Mouse (Mus musculus) C2C12 (cell line): ENCODE measurements around the gene Ksr2. TPM values are rescaled to one million over a fixed set of nuclear protein-coding genes. Genes with fewer than 3 reads are reported as not detected.

ENCODE experiments used
- H3K27me3 ChIP-seq: one replicate; pipeline ENCODE4 v1.6.1; 2011; ENCODE audit not compliant: control insufficient read depth, insufficient read depth, insufficient read length
- H3K36me3 ChIP-seq: one replicate; pipeline ENCODE4 v1.6.1; 2011; ENCODE audit not compliant: control insufficient read depth, insufficient read depth
- H3K4me3 ChIP-seq: one replicate; pipeline ENCODE4 v1.5.1; 2011; ENCODE audit warnings: mild to moderate bottlenecking, control low read depth; ENCODE audit not compliant: poor library complexity, insufficient read depth, severe bottlenecking
- H3K79me2 ChIP-seq: one replicate; pipeline ENCODE4 v1.6.1; 2011; ENCODE audit not compliant: control insufficient read depth, insufficient read depth
- H3K79me3 ChIP-seq: one replicate; pipeline ENCODE4 v1.6.1; 2011; ENCODE audit warnings: low read depth, control low read depth
- H3ac ChIP-seq: one replicate; pipeline ENCODE3; 2011; ENCODE audit warnings: low read depth; ENCODE audit not compliant: control insufficient read depth, insufficient read length
- CEBPB ChIP-seq: IDR thresholded peaks from one replicate; pipeline ENCODE4 v1.6.1; 2011; ENCODE audit warnings: low read depth, mild to moderate bottlenecking, control low read depth, moderate library complexity
- CTCF ChIP-seq: IDR thresholded peaks from one replicate; pipeline ENCODE4 v1.5.1; 2011; ENCODE audit not compliant: control insufficient read depth, insufficient read depth, insufficient read length
- FOSL1 ChIP-seq: IDR thresholded peaks from one replicate; pipeline ENCODE4 v1.8.0; 2011; ENCODE audit warnings: mild to moderate bottlenecking, low read length; ENCODE audit not compliant: poor library complexity, insufficient read depth, severe bottlenecking
- MAX ChIP-seq: IDR thresholded peaks from one replicate; pipeline ENCODE4 v1.6.1; 2011; ENCODE audit warnings: mild to moderate bottlenecking, control low read depth
- MYOD1 ChIP-seq: IDR thresholded peaks from one replicate; pipeline ENCODE4 v1.6.1; 2011; ENCODE audit warnings: low read depth; ENCODE audit not compliant: control insufficient read depth, insufficient read length
- MYOG ChIP-seq: IDR thresholded peaks from one replicate; pipeline ENCODE4 v1.6.1; 2011; ENCODE audit not compliant: control insufficient read depth, insufficient read length; ENCODE audit errors: extremely low read depth
- USF1 ChIP-seq: IDR thresholded peaks from one replicate; pipeline ENCODE4 v1.6.1; 2011; ENCODE audit warnings: low read depth, mild to moderate bottlenecking, control low read depth, moderate library complexity
- polyA plus RNA-seq: library from polyadenylated mRNA; unstranded; fragments of >200 nt; fragmentation: generic; extraction: Trizol; gene quantifications from one replicate; pipeline ENCODE4 v1.2.1, GENCODE M21; 2012; ENCODE audit warnings: missing spikeins

The Ksr2 gene
- polyA plus RNA-seq, 1 experiment = 0.01 TPM

GRCm38 (mm10) chr5:117383198-117383597 is 30.6 kb upstream of the Ksr2 start:
- Histone ChIP-seq H3K79me3 (peaks cover 12% of the 10 kb centered on the region), H3K36me3 (peaks cover 80% of the 10 kb centered on the region), H3K79me2 (peaks cover 20% of the 10 kb centered on the region), H3K27me3 (no peaks in the 10 kb centered on the region), H3K4me3 (no peak overlapping the region), H3ac (no peak overlapping the region)
- no peak for TF ChIP-seq FOSL1
- no peak for TF ChIP-seq MYOG
- TF ChIP-seq CTCF = no peak
- no peak for TF ChIP-seq CEBPB
- TF ChIP-seq MAX = no peak
- no peak for TF ChIP-seq MYOD1
- TF ChIP-seq USF1 = no peak

GRCm38 (mm10) chr5:117388296-117388751 is 25.5 kb upstream of the Ksr2 start:
- Histone ChIP-seq H3K79me3 (peaks cover 13% of the 10 kb centered on the region), H3ac (peak overlapping the region; percentile 69), H3K27me3 (no peaks in the 10 kb centered on the region), H3K79me2 (peaks cover 25% of the 10 kb centered on the region), H3K4me3 (peak overlapping the region; percentile 80), H3K36me3 (peaks cover 37% of the 10 kb centered on the region)
- TF ChIP-seq USF1 (no peak), MYOG (no peak), CEBPB (no peak), MAX (no peak), FOSL1 (no peak), MYOD1 (no peak), CTCF (no peak)

GRCm38 (mm10) chr5:117388877-117389276 is 24.9 kb upstream of the Ksr2 start, which contains the start of gene Rfc5:
Gene Rfc5, minus strand, starts transcription at chr5:117389047.
- TF ChIP-seq FOSL1 (no peak), MYOD1 (no peak), CEBPB (no peak), USF1 (no peak), MAX (peak; percentile 89), CTCF (no peak)
- peaks cover 32% of the 10 kb centered on the region for H3K36me3 ChIP-seq
- H3ac ChIP-seq = peak within 1 kb of the TSS; percentile 71
- peak within 1 kb of the TSS; percentile 80 for H3K4me3 ChIP-seq
- peaks cover 13% of the 10 kb centered on the region for H3K79me3 ChIP-seq
- peaks cover 25% of the 10 kb centered on the region for H3K79me2 ChIP-seq
- no peaks in the 10 kb centered on the region for H3K27me3 ChIP-seq

GRCm38 (mm10) chr5:117390895-117391294 is 22.9 kb upstream of the Ksr2 start:
- H3K36me3 ChIP-seq = peaks cover 14% of the 10 kb centered on the region
- no peaks in the 10 kb centered on the region for H3K27me3 ChIP-seq
- no peak overlapping the region for H3K4me3 ChIP-seq
- TF ChIP-seq CEBPB (no peak), CTCF (no peak), MAX (no peak), MYOG (no peak), FOSL1 (no peak), USF1 (no peak), MYOD1 (no peak)
- peaks cover 13% of the 10 kb centered on the region for H3K79me3 ChIP-seq
- H3ac ChIP-seq = no peak overlapping the region
- peaks cover 25% of the 10 kb centered on the region for H3K79me2 ChIP-seq

GRCm38 (mm10) chr5:117395834-117396233 is 18.0 kb upstream of the Ksr2 start:
- H3K36me3 ChIP-seq = no peaks in the 10 kb centered on the region
- no peaks in the 10 kb centered on the region for H3K79me3 ChIP-seq
- H3K79me2 ChIP-seq = no peaks in the 10 kb centered on the region
- TF ChIP-seq MYOG = no peak
- no peak for TF ChIP-seq USF1
- no peak for TF ChIP-seq CTCF
- TF ChIP-seq MYOD1 = no peak
- TF ChIP-seq MAX = no peak
- TF ChIP-seq FOSL1 = no peak
- TF ChIP-seq CEBPB = no peak
- H3K4me3 ChIP-seq = no peak overlapping the region
- H3ac ChIP-seq = no peak overlapping the region
- H3K27me3 ChIP-seq = peaks cover 4% of the 10 kb centered on the region

GRCm38 (mm10) chr5:117396596-117397014 is 17.2 kb upstream of the Ksr2 start:
- Histone ChIP-seq H3K27me3 (peaks cover 4% of the 10 kb centered on the region), H3K79me2 (no peaks in the 10 kb centered on the region), H3K36me3 (no peaks in the 10 kb centered on the region), H3K79me3 (no peaks in the 10 kb centered on the region), H3K4me3 (no peak overlapping the region), H3ac (no peak overlapping the region)
- no peak for TF ChIP-seq FOSL1
